Mouse (Mus musculus) myocyte (in vitro differentiated cells): ENCODE results near the gene Gli3. TPM values are rescaled to one million over a fixed set of nuclear protein-coding genes. Genes with fewer than 3 reads are reported as not detected.

Experiments
- H3K27me3 ChIP-seq: one replicate; pipeline ENCODE4 v1.6.1; 2011; ENCODE audit not compliant: control insufficient read depth, insufficient read depth, insufficient read length
- H3K36me3 ChIP-seq: one replicate; pipeline ENCODE4 v1.6.1; 2011; ENCODE audit not compliant: control insufficient read depth, insufficient read depth
- H3K4me2 ChIP-seq: one replicate; pipeline ENCODE4 v1.6.1; 2011; ENCODE audit warnings: low read depth, control low read depth
- H3K4me3 ChIP-seq: one replicate; pipeline ENCODE4 v1.5.1; 2011; ENCODE audit warnings: mild to moderate bottlenecking, control low read depth, moderate library complexity
- H3K79me2 ChIP-seq: one replicate; pipeline ENCODE4 v1.6.1; 2011; ENCODE audit not compliant: control insufficient read depth, insufficient read depth
- H3ac ChIP-seq: one replicate; pipeline ENCODE4 v1.6.1; 2011; ENCODE audit not compliant: control insufficient read depth, insufficient read length
- CEBPB ChIP-seq: IDR thresholded peaks from 2 replicates; pipeline ENCODE4 v1.6.1; 2011; ENCODE audit warnings: mild to moderate bottlenecking, moderate library complexity; ENCODE audit not compliant: poor library complexity, insufficient read depth, severe bottlenecking
- E2F4 ChIP-seq: IDR thresholded peaks from one replicate; pipeline ENCODE4 v1.6.1; 2011; ENCODE audit warnings: mild to moderate bottlenecking, control low read depth, moderate library complexity; ENCODE audit not compliant: insufficient read depth
- MAX ChIP-seq: IDR thresholded peaks from one replicate; pipeline ENCODE4 v1.6.1; 2011; ENCODE audit warnings: low read depth, mild to moderate bottlenecking, control low read depth
- MYOD1 ChIP-seq, 3 experiments: IDR thresholded peaks; one replicate each; pipeline ENCODE4 v1.6.1; 2011; ENCODE audit warnings: control low read depth in 2 of 3, low read depth in 2 of 3, mild to moderate bottlenecking in 2 of 3, moderate library complexity in 1 of 3; ENCODE audit not compliant: insufficient read length in 2 of 3, control insufficient read depth in 1 of 3
- MYOG ChIP-seq, 3 experiments: IDR thresholded peaks; one replicate each; pipeline ENCODE4 v1.6.1; 2011; ENCODE audit warnings: control low read depth in 2 of 3, low read depth in 2 of 3, mild to moderate bottlenecking in 2 of 3; ENCODE audit not compliant: insufficient read length in 2 of 3, control insufficient read depth in 1 of 3, insufficient read depth in 1 of 3
- POLR2A ChIP-seq: IDR thresholded peaks from one replicate; pipeline ENCODE4 v1.6.1; 2011; ENCODE audit warnings: low read depth, mild to moderate bottlenecking, control low read depth, moderate library complexity; ENCODE audit not compliant: insufficient read length
- POLR2AphosphoS2 ChIP-seq: IDR thresholded peaks from one replicate; pipeline ENCODE4 v1.6.1; 2011; ENCODE audit warnings: low read depth, control low read depth; ENCODE audit not compliant: insufficient read length
- REST ChIP-seq: IDR thresholded peaks from one replicate; pipeline ENCODE4 v1.6.1; 2011; ENCODE audit warnings: mild to moderate bottlenecking, control low read depth, moderate library complexity; ENCODE audit not compliant: insufficient read depth, insufficient read length
- SRF ChIP-seq: IDR thresholded peaks from one replicate; pipeline ENCODE4 v1.6.1; 2011; ENCODE audit warnings: low read depth; ENCODE audit not compliant: control insufficient read depth, insufficient read length
- TCF12 ChIP-seq: IDR thresholded peaks from one replicate; pipeline ENCODE4 v1.6.1; 2011; ENCODE audit warnings: mild to moderate bottlenecking, control low read depth; ENCODE audit not compliant: poor library complexity, insufficient read depth, severe bottlenecking
- TCF3 ChIP-seq: IDR thresholded peaks from one replicate; pipeline ENCODE4 v1.6.1; 2011; ENCODE audit warnings: low read depth, control low read depth; ENCODE audit not compliant: insufficient read length
- USF1 ChIP-seq: IDR thresholded peaks from one replicate; pipeline ENCODE4 v1.6.1; 2011; ENCODE audit warnings: low read depth, mild to moderate bottlenecking, control low read depth, moderate library complexity
- polyA plus RNA-seq: library from polyadenylated mRNA; unstranded; fragments of >200 nt; fragmentation: generic; extraction: Trizol; gene quantifications from one replicate; pipeline ENCODE4 v1.2.1, GENCODE M21; 2012; ENCODE audit warnings: missing spikeins

The Gli3 gene
- polyA plus RNA-seq, 1 experiment, result 3.9 TPM

DNA sequence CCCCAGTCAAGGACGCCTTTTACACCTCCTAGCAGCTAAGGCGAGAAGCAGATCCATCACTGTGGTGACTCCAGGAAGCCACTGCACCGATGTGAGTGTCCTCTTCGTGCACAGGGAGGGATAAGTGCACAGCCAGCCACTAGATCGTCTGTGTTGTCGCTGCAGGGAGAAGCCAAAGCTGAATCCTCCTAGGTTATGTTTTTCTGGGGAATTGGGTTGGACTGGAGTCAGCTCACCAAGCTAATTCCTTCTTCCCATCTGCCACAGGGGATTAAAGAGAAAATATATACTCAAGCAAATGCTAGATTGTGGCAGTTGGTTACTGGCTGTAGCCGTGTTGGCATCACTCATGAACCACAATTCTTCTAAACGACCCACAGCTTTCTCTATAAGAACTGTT lies 61.2 kb downstream of the Gli3 start:
- H3K4me2 ChIP-seq, result peak overlapping the region; percentile 16
- no peaks in the 10 kb centered on the region for H3K27me3 ChIP-seq
- peaks cover 66% of the 10 kb centered on the region for H3K79me2 ChIP-seq
- no peaks in the 10 kb centered on the region for H3K36me3 ChIP-seq
- TF ChIP-seq MAX (no peak), MYOG (IDR thresholded peaks at IDR 0.05; ENCODE audit: control insufficient read depth in 1 of 3, insufficient read depth in 1 of 3, insufficient read length in 2 of 3, low read depth in 2 of 3) (no peak), POLR2AphosphoS2 (no peak), MYOD1 (IDR thresholded peaks at IDR 0.05; ENCODE audit: control insufficient read depth in 1 of 3, insufficient read length in 2 of 3, low read depth in 2 of 3) (no peak)
- no peak overlapping the region for H3ac ChIP-seq
- H3K4me3 ChIP-seq, result no peak overlapping the region

DNA sequence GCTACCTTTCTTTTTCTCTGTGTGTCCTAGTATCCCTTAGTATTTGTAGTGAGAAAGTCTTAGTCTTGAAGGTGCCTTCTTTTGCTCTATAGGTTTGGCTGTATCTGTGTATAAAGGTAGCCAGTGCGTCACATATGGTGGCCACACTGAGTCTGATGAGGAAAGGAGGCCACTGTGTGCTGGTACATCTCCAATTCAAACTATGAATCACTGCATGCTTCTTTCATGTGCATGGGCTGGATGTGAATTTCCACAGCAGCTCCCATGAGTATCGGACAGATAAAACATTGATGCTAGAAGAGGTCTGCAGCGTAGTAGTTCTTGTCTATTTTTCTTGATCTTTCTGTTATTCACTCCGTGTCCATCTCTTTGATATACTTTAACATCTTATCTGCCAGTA lies 63.7 kb downstream of the Gli3 start:
- H3K36me3 ChIP-seq, result no peaks in the 10 kb centered on the region
- H3ac ChIP-seq, result no peak overlapping the region
- H3K79me2 ChIP-seq, result peaks cover 56% of the 10 kb centered on the region
- TF ChIP-seq MYOG (IDR thresholded peaks at IDR 0.05; ENCODE audit: control insufficient read depth in 1 of 3, insufficient read depth in 1 of 3, insufficient read length in 2 of 3, low read depth in 2 of 3), result no peak
- no peak for TF ChIP-seq CEBPB
- TF ChIP-seq MYOD1 (IDR thresholded peaks at IDR 0.05; ENCODE audit: control insufficient read depth in 1 of 3, insufficient read length in 2 of 3, low read depth in 2 of 3), result no peak
- TF ChIP-seq POLR2AphosphoS2, result no peak
- no peak for TF ChIP-seq MAX
- H3K27me3 ChIP-seq, result no peaks in the 10 kb centered on the region
- H3K4me2 ChIP-seq, result no peak overlapping the region
- no peak overlapping the region for H3K4me3 ChIP-seq

DNA sequence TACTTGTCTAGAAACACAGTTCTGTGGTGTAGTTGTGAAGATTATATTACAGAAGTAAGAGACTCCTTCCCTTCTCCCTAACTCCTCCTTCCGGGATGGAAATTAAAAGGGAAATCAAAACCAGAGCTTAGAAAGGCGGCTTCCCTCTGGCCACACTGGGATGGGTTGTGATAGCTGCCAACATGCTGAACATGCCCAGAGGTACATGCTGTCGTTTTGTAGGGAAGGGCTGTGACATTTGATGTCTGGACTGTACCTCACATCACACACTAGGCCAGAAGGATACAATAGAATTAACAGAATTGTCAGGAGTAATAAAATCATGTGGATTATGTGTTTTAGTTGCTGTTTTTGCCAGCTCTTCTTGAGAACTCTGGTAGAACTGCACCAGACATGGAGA lies 68.5 kb downstream of the Gli3 start:
- TF ChIP-seq TCF12 (no peak), SRF (no peak), REST (no peak), POLR2A (no peak), MYOG (IDR thresholded peaks at IDR 0.05; ENCODE audit: control insufficient read depth in 1 of 3, insufficient read depth in 1 of 3, insufficient read length in 2 of 3, low read depth in 2 of 3) (no peak), MYOD1 (IDR thresholded peaks at IDR 0.05; ENCODE audit: control insufficient read depth in 1 of 3, insufficient read length in 2 of 3, low read depth in 2 of 3) (no peak), MAX (no peak), E2F4 (no peak), USF1 (no peak), POLR2AphosphoS2 (no peak), CEBPB (no peak), TCF3 (no peak)
- H3K4me3 ChIP-seq, result no peak overlapping the region
- H3ac ChIP-seq, result no peak overlapping the region
- no peaks in the 10 kb centered on the region for H3K36me3 ChIP-seq
- no peaks in the 10 kb centered on the region for H3K27me3 ChIP-seq
- H3K79me2 ChIP-seq, result peaks cover 60% of the 10 kb centered on the region
- no peak overlapping the region for H3K4me2 ChIP-seq

DNA sequence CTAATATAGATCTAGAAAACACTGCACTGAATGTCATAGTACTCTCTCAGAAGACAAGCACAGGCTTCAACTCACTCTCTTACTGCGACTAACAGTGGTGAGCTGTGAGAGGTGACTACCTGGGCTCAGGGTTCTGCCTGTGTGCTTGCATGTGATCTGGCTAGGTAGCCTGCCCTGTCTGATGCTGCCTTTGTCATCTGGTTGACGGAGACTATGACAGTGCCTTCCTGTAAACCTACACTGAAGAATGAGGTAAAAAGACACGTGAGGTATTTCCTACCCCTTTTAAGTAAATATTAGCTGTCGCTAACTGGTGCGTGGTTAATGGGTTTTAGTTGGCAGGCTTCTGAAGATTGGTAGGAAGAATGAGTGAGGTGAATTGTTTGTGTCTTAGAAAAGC lies 74.2 kb downstream of the Gli3 start:
- H3K4me2 ChIP-seq, result no peak overlapping the region
- peaks cover 61% of the 10 kb centered on the region for H3K79me2 ChIP-seq
- no peak overlapping the region for H3ac ChIP-seq
- no peak overlapping the region for H3K4me3 ChIP-seq
- no peaks in the 10 kb centered on the region for H3K36me3 ChIP-seq
- no peak for TF ChIP-seq TCF12
- no peaks in the 10 kb centered on the region for H3K27me3 ChIP-seq

DNA sequence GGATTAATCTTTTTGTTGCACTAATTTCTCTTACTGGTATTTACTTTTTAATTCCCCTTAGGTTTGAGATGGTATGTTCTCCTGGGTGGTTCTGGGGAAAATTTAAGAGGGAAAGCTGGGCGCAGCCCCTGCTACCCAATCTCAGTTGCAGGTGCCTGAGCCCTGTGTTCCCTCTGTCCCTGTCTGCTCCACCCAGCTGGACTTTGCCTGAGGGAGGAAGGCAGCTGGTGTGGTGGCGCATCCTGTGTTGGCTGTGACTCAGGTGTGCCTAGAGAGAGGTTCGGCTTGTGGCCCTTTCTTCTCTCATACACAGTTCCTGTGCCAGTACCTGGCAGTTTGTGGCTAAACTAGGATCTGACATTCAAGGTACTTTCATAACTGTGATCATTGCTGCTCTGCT lies 74.6 kb downstream of the Gli3 start:
- Histone ChIP-seq H3K27me3 (no peaks in the 10 kb centered on the region), H3ac (no peak overlapping the region), H3K4me3 (no peak overlapping the region), H3K36me3 (no peaks in the 10 kb centered on the region), H3K79me2 (peaks cover 64% of the 10 kb centered on the region), H3K4me2 (no peak overlapping the region)
- TF ChIP-seq USF1, result no peak

DNA sequence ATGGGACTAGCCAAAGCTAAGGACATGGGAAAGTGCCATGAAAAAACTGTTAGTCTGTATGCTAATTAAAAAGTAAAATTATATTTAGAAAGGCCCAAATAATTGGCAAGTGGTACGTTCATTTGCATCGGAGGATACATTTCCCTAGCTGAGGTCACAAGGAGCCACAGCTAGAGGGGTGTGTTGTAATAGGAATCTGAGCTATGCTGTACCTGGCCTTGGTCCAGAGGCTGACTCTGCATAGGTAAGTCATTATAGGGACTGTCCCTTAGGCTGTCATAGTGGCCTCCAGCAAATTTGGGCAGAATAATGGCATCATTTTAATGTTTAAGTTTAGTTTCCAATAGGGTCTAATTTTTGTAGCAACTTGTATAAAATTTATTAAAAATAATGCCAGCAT lies 75.4 kb downstream of the Gli3 start:
- no peak overlapping the region for H3K4me2 ChIP-seq
- H3ac ChIP-seq, result no peak overlapping the region
- TF ChIP-seq MAX, result no peak
- no peak for TF ChIP-seq TCF3
- no peak for TF ChIP-seq MYOG (IDR thresholded peaks at IDR 0.05; ENCODE audit: control insufficient read depth in 1 of 3, insufficient read depth in 1 of 3, insufficient read length in 2 of 3, low read depth in 2 of 3)
- TF ChIP-seq MYOD1 (IDR thresholded peaks at IDR 0.05; ENCODE audit: control insufficient read depth in 1 of 3, insufficient read length in 2 of 3, low read depth in 2 of 3), result no peak
- no peak for TF ChIP-seq TCF12
- no peak for TF ChIP-seq POLR2A
- no peak for TF ChIP-seq USF1
- no peak for TF ChIP-seq SRF
- no peak for TF ChIP-seq E2F4
- TF ChIP-seq POLR2AphosphoS2, result no peak
- TF ChIP-seq REST, result no peak
- TF ChIP-seq CEBPB, result no peak
- no peaks in the 10 kb centered on the region for H3K27me3 ChIP-seq
- H3K4me3 ChIP-seq, result no peak overlapping the region
- peaks cover 64% of the 10 kb centered on the region for H3K79me2 ChIP-seq
- no peaks in the 10 kb centered on the region for H3K36me3 ChIP-seq
